Mouse (Mus musculus) forelimb bud, embryonic 11.5 days (tissue): ENCODE measurements around the gene Tmem59.

Source experiments
- DNase-seq: peaks from one replicate; pipeline ENCODE4 v3.0.0-alpha.2; 2012; ENCODE audit warnings: low read depth, low spot score

Tmem59 gene

GRCm38 (mm10) chr4:107178182-107178829 is at the start of gene Tmem59:
Tmem59 (plus strand) TSS chr4:107178399.
- peak; percentile 92 for DNase-seq

GRCm38 (mm10) chr4:107129373-107129772 is 48.8 kb upstream of the Tmem59 start:
- DNase-seq: no peak

GRCm38 (mm10) chr4:107130534-107130933 is 47.7 kb upstream of the Tmem59 start:
- no peak for DNase-seq

- no peak for DNase-seq
These were observed 43.3 kb upstream of the Tmem59 start for GRCm38 (mm10) chr4:107134891-107135290.

GRCm38 (mm10) chr4:107135663-107136062 is 42.5 kb upstream of the Tmem59 start:
- DNase-seq: no peak

- no peak for DNase-seq
These were observed 41.7 kb upstream of the Tmem59 start for GRCm38 (mm10) chr4:107136531-107136930.

GRCm38 (mm10) chr4:107138948-107139835 is 39.0 kb upstream of the Tmem59 start:
- no peak for DNase-seq

- DNase-seq: peak; percentile 70
These were observed 38.2 kb upstream of the Tmem59 start for GRCm38 (mm10) chr4:107139836-107140631.

GRCm38 (mm10) chr4:107143511-107143910 is 34.7 kb upstream of the Tmem59 start:
- no peak for DNase-seq

- DNase-seq: no peak
These were observed 27.2 kb upstream of the Tmem59 start for GRCm38 (mm10) chr4:107150991-107151390.

- no peak for DNase-seq
These were observed 25.6 kb upstream of the Tmem59 start for GRCm38 (mm10) chr4:107152571-107152970.

- no peak for DNase-seq
These were observed 21.2 kb upstream of the Tmem59 start for GRCm38 (mm10) chr4:107156983-107157401.

- DNase-seq: no peak
These were observed 18.9 kb upstream of the Tmem59 start for GRCm38 (mm10) chr4:107159166-107159773.

GRCm38 (mm10) chr4:107160181-107160580 is 18.0 kb upstream of the Tmem59 start:
- DNase-seq: no peak

GRCm38 (mm10) chr4:107163341-107163740 is 14.9 kb upstream of the Tmem59 start:
- DNase-seq: no peak

- DNase-seq: peak; percentile 80
These were observed 14.2 kb upstream of the Tmem59 start for GRCm38 (mm10) chr4:107163756-107164587.

- no peak for DNase-seq
These were observed 11.5 kb upstream of the Tmem59 start for GRCm38 (mm10) chr4:107166700-107167099.

GRCm38 (mm10) chr4:107167798-107168197 is 10.4 kb upstream of the Tmem59 start:
- DNase-seq: no peak

- DNase-seq: no peak
These were observed 693 bp upstream of the Tmem59 start for GRCm38 (mm10) chr4:107177506-107177905.

GRCm38 (mm10) chr4:107178830-107179490 is 761 bp downstream of the Tmem59 start, which contains the start of gene Tceanc2:
Tceanc2 (minus strand) TSS chr4:107179116.
- peak; percentile 35 for DNase-seq
